Mouse (Mus musculus) layer of hippocampus, adult 2 months (tissue): Measurements from ENCODE around the gene Gsap. TPM values are rescaled to one million over a fixed set of nuclear protein-coding genes. Genes with fewer than 3 reads are reported as not detected.
A peak's percentile ranks its signal among the peaks of the same experiment; 100 is the strongest.

Source experiments
- DNase-seq, 2 experiments: peaks; one replicate each; pipeline ENCODE4 v3.0.0; 2022; ENCODE audit warnings: low spot score in 2 of 2
- H3K27ac ChIP-seq: fragments of 200-600 bp; 2 replicates; pipeline ENCODE4 v1.8.1; 2022
- H3K4me3 ChIP-seq: fragments of 200-600 bp; 2 replicates; pipeline ENCODE4 v1.8.1; 2022; ENCODE audit warnings: mild to moderate bottlenecking
- CTCF ChIP-seq: fragments of 200-600 bp; conservative IDR thresholded peaks from 2 replicates; pipeline ENCODE4 v1.8.1; 2022; ENCODE audit warnings: antibody characterized with exemption, mild to moderate bottlenecking, moderate library complexity
- total RNA-seq, 2 experiments: library from RNA; stranded (reverse); gene quantifications; 2 replicates each; pipeline ENCODE4 v1.2.3; 2021

The Gsap gene
- total RNA-seq, 2 experiments from 2014 or later: 7.3 to 9.0 TPM

DNA sequence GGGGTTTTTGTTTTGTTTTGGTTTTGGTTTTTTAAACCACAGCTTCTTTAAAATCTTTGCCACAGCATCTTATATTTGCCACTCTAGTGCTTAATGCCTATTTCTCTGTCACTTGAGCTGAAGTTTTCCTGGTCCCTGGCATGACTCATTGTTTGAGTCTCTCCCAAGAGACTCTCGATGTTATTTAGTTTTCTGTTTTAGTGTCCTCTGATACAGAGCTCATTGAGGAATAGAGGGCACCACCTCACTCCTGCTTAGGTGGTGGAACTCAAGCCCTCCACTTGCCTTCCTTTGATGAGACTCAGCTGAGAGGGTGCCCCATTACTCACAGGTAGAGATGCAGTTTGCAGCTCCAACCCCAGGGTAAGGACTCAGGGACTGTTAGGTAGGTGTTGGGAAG is 17.4 kb downstream of the Gsap start:
- no peak overlapping the region for H3K4me3 ChIP-seq
- no peak for DNase-seq
- no peak overlapping the region for H3K27ac ChIP-seq
- TF ChIP-seq CTCF: no peak

DNA sequence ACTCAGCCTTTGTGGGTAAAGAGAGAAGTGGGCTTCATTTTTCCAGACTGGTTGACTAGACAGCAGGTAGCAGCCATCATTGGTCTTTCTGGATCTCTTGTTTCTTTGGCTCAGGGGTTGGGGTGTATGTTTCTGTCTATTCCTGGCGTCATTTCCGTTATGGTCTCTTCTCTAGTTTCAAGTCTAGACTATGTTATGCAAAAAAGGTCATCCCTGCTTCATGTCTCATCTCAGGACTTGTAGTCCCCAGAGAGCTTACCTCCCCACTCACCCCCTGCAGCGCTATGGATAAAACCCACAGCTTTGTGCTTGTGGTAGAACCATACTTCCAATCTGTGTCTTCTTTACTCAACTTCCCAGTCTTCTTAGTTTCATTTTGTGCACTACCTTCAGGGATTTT is 18.1 kb downstream of the Gsap start:
- no peak for DNase-seq
- no peak overlapping the region for H3K27ac ChIP-seq
- TF ChIP-seq CTCF: no peak
- no peak overlapping the region for H3K4me3 ChIP-seq

DNA sequence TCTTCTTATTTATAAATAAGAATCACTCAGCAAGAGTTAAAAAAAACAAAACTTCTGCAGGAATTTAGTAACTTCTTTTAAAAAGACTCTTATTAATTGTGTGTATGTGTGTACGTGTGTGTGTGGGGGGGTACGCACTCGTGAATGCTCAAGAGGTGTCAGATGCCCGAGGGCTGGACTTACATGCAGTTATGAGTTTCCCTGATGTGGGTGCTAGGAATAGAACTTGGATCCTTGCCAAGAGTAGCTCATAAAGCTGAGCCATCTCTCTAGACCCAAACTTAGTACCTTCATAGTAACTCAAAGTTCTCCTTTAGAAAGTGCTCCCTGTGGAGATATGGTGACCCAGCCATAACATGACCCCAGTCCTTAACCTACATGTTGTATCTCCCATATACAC is 20.0 kb downstream of the Gsap start:
- H3K4me3 ChIP-seq: no peak overlapping the region
- no peak for TF ChIP-seq CTCF
- DNase-seq: no peak
- H3K27ac ChIP-seq: no peak overlapping the region

DNA sequence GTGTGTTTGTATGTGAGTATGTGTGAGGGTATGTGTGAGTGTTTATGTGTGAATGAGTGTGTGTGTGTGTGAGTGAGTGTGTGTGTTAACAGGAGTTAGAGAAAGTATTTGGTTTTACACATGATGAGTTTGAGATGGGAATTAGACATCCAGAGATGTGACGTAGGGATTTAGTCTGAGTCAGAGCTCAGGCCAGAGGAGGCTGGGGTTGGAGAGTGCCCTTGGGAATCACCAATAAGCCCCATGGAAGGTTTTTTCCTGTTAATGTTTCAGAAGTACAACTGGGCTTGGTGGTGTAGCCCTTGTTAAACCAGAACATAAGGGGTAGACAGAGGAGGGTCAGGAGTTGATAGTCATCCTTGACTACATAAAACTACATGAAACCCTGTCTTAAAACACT is 25.4 kb downstream of the Gsap start:
- Histone ChIP-seq H3K27ac (no peak overlapping the region), H3K4me3 (no peak overlapping the region)
- TF ChIP-seq CTCF: no peak
- DNase-seq: no peak

DNA sequence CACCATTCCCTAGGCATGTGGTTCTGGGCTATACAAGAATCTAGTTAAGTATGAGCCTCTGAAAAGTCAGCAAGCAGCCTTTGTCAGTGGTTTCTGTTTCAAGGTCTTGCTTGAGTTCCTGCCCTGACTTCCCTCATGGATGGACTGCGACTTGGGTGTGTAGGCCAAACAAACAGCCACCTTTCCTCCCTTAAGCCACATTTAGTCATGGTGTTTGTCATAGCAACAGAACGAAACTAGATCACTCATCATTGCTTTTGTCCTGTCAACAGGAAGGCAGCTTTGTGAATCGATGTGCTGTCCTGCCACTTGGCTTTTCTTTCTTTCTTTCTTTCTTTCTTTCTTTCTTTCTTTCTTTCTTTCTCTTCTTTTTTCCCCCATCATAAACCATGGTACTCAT is 26.9 kb downstream of the Gsap start:
- DNase-seq: no peak
- H3K27ac ChIP-seq: no peak overlapping the region
- H3K4me3 ChIP-seq: no peak overlapping the region
- no peak for TF ChIP-seq CTCF

DNA sequence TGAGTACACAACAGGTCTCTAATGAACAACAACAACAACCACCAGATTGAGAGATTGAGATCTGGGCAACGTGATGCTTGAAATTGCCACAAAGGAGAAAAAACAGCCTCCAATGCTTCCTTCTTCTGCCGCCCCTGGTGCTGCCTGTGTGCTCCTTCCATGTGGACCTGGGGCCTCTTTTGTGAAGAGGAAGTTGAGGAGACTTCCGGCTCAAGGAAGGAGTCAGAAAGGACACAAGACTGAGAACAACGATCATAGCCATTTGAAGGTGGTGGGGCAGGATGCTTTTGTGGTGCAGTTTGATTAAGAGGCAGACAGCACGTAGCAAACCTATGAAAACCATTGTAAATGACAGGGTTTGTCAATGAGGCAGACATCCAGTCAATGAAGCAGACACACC is 27.7 kb downstream of the Gsap start:
- H3K27ac ChIP-seq: no peak overlapping the region
- DNase-seq: no peak
- TF ChIP-seq CTCF: no peak
- no peak overlapping the region for H3K4me3 ChIP-seq

DNA sequence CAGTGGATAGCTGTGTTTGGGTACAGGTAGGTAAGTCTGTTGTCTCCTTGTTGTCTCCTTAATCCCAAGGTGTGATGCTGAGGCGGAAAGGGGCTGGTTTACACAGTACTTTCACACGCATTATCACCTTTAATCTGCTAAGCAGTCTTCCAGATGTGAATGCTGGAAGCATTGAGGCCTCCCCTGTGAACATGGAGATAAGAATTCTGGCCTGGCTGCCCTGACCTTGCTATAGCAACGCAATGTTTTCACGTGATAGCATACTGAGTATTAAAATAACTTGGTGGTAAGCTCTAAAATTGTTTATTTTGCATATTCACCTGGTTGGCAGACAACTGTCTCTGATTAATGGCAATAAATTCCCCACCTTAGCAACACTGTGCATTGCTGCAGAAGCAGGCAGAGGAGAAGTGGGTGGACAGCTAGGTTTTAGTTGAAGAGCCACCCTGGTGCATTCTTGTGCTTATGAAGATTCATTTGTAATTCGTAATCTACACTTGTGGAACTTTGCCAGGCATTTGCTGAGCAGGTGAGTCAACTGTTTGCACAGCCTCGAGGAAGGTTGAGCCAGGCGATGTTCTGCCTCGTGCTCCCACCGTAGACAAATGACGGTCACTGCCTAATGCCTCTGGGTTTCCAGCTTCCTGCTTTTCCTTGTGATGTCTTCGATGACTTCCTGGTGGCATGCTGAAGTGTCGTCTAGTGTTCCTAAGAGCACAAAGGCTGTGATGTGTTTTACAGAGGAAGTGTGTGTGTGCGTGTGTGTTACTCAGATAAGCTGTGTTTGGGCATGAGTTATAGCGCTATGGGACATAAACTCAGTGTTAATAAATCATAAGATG is 31.6 kb downstream of the Gsap start:
- Histone ChIP-seq H3K4me3 (no peak overlapping the region), H3K27ac (no peak overlapping the region)
- no peak for DNase-seq
- no peak for TF ChIP-seq CTCF

DNA sequence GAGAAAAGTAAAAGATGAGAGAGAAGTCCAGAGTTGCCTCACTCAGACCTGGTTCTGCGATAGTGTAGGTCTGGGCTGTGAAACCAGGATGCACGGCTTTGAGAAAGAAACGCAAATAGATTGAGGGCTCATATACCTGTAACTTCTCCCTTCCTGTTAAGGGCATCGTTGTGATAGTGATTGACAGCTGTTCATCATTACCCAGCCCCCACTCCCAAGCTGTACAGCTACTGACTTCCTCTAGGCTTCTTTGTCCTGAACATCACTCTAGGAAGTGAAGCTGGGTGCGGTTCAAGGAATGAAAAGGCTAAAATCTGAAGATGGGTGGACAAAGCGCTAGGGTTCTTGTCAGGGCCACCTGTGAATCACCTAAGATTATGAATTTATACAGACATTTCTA is 46.8 kb downstream of the Gsap start:
- no peak for DNase-seq
- no peak for TF ChIP-seq CTCF
- Histone ChIP-seq H3K27ac (no peak overlapping the region), H3K4me3 (no peak overlapping the region)

DNA sequence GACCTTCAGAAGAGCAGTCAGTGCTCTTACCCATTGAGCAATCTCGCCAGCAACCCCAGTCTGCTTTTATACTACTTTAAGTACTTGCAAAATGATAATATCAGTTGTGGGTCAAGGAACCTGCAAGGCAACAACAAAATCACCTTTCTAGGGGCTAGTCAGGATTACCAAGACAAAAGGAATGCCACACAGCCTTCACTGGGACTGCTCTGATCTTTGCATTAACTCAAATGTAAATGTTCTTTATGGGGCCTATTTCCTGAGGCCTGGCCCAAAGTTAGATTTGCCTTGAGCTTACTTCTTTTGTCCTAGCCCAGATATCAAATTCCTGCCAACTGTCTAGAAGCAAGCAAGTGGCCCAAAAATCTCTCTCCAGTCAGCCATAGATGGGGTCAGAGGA is 58.5 kb downstream of the Gsap start:
- no peak for TF ChIP-seq CTCF
- no peak for DNase-seq
- H3K27ac ChIP-seq: no peak overlapping the region
- no peak overlapping the region for H3K4me3 ChIP-seq

DNA sequence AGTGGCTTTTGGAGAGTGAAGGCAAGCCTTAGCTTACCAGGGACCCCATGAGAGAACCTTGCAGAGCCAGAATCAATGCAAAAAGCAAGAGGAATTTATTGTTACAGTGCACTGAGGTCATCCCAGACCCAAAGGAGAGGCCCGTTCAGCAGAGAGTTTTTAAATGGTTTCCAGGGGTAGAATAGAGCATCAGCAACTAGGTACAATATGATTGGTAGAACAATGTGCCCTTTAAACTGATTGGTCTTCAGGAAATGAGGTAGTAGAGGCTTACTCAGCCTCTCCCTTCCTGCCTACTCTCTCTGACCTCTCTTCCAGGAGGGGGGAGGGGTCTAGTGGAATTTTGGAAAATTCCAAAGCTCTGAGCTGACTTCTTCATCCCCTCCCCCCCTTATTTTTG is 59.2 kb downstream of the Gsap start:
- TF ChIP-seq CTCF: no peak
- H3K27ac ChIP-seq: no peak overlapping the region
- no peak for DNase-seq
- no peak overlapping the region for H3K4me3 ChIP-seq

DNA sequence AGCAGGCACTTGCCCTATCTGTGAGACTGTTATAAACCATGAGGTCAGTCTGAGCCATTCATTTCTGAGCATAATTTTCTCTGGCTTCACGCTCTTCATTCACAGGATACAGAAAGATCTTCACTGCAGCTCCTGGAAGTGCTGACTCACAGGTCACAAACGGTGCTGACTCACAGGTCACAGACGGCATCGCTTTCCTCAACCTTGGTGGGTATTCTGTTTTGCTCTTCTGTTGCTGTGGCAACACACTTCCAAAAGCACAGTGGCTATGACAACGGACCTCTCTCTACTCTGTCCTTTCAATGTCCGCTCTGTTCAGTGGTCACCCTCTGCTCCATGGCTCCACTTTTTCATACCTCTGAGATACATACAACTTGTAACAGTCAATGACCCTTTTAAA is 60.7 kb downstream of the Gsap start:
- TF ChIP-seq CTCF: no peak
- no peak overlapping the region for H3K27ac ChIP-seq
- no peak overlapping the region for H3K4me3 ChIP-seq
- DNase-seq: no peak

DNA sequence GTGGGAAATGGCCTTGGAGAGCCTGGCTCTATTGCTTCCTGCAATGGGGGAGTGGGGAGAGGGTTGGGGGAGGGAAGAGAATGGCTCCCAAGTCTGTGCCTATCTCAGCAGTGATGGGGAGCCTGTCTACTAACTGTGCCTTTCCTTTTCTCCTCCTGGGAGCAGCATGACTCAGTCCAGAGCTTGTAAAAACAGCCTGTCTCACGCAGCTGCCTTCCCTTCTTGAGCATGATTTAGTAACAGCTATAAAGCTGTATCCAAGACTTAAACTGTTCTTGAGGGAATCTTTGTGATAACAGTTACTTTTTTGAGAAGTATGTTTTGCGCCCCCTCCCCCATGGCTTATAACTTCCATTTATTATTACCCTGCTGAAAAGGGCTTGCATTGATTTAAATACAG is 61.9 kb downstream of the Gsap start:
- no peak overlapping the region for H3K27ac ChIP-seq
- peak; percentile 26 to 60 for DNase-seq
- no peak for TF ChIP-seq CTCF
- no peak overlapping the region for H3K4me3 ChIP-seq

DNA sequence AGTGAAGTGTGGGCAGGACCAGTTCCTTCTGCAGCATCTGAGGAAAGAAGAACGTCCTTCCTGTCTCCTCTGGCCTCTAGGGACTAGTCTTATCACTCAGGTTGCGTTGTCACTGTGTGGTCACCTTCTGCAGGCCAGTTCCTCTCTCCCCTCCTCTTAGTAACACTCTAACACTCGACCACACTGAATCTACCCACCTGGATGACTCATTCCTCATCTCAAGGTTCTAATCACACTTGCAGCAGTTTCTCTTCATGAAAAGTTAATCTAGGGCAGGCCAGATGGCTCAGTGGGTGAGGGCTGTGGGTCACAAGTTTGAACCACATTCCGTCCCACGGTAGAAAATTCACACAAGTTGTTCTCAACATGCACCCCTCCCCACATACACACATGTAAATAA is 62.8 kb downstream of the Gsap start:
- no peak for TF ChIP-seq CTCF
- no peak overlapping the region for H3K4me3 ChIP-seq
- DNase-seq: no peak
- H3K27ac ChIP-seq: no peak overlapping the region

DNA sequence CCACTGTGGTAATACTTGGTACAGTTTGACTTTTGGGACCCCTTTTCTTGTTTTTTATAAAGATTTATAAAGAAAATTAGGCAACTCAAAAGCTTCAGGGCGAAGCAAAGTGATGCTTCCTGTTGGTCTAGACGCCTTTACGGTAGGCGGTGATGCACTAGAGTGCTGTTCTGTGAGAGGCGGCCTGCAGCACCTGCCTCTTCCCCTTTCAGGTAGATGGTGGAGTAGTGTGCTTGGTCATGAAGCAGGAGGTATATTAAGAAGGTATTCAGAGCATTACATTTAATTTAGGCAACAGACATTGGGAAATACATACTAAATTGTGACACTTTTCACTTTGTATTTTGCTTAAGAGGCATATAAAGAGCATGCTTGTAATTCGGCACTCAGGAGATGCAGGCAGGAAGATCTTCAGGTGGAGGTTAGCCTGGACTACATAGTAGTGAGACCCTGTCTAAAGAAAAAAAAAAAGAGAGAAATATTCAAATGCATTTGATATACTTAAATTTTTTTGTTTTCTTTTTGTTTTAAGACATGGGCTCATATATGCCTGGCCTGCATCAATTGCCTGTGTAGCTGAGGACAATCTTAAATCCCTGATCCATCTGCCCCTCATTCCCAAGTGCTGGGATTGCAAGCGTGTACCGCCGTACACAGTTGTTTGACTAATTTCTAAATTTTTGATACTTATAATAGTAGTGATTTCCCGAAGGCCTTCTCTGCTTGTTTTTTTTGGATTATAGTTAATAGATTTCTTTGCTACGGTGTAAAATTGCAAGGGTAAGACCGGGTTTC is 68.9 kb downstream of the Gsap start:
- TF ChIP-seq CTCF: no peak
- no peak for DNase-seq
- H3K4me3 ChIP-seq: no peak overlapping the region
- no peak overlapping the region for H3K27ac ChIP-seq
